Comparison of ENCODE assay signal across 17 mouse cellular contexts in the genomic region with DNA sequence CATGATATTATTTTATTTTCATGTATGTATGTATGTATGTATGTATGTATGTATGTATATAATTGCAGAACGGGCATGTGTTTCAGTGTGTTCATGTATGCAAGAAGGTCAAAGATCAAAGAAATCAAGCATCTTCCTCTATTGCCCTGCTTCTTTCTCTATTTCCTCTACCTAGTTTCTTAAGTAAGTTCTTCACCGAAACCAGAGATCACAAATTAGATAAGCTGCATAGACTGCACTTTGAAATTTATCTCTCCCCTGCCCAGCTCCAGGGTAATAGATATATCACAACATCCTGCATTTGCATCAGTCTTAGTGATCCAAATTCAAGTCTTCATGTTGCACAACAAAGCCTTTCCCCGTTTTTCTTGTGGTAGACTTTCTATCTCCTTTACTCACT.
"Had no signal": no experiment of that assay in that cellular context is flagged by ENCODE, and none has a peak within 500 bp of the region (broad histone marks: within the 10 kb centered on the region; RNA-seq: fewer than 3 reads in every experiment).

No protein-coding gene starts in this region.

- H3K27ac ChIP-seq: kidney, postnatal 0 days; layer of hippocampus, adult 2 months; left cerebral cortex, adult 2 months; liver, embryonic 13.5 days; neural tube, embryonic 12.5 days; neural tube, embryonic 15.5 days; stomach, embryonic 15.5 days had no signal

- DNase-seq: kidney, postnatal 25 days; layer of hippocampus, adult 9-11 months; liver, embryonic 13.5 days; lung, adult 2 months; lung, postnatal 14 days; lung, postnatal 4 days; midbrain, embryonic 14.5 days; retina, postnatal 1 day; right cerebral cortex, postnatal 25 days; spleen, adult 18-20 months; thymus, postnatal 36 days had no signal

- H3K4me1 ChIP-seq: liver, embryonic 13.5 days; neural tube, embryonic 12.5 days; neural tube, embryonic 15.5 days; stomach, embryonic 15.5 days had no signal

- H3K4me3 ChIP-seq: layer of hippocampus, adult 2 months; left cerebral cortex, adult 2 months; liver, embryonic 13.5 days; neural tube, embryonic 12.5 days; neural tube, embryonic 15.5 days; stomach, embryonic 15.5 days had no signal

- H3K36me3 ChIP-seq: liver, embryonic 13.5 days; neural tube, embryonic 12.5 days; neural tube, embryonic 15.5 days; stomach, embryonic 15.5 days had no signal

- H3K27me3 ChIP-seq: liver, embryonic 13.5 days; neural tube, embryonic 12.5 days; neural tube, embryonic 15.5 days; stomach, embryonic 15.5 days had no signal
